Mouse (Mus musculus) hindbrain, embryonic 14.5 days (tissue): ENCODE measurements at regions not wholly inside any gene's neighbourhood (a gene's known extent, or its start where the extent isn't known, plus 50 kb on each side); places are given as distances from the start of the nearest gene placed in this dataset.

Source experiments
- ATAC-seq: fragments of 200-750 bp; cut with Nextera tagmentation; 2 replicates; pipeline ENCODE4 v1.8.0; 2017; ENCODE audit warnings: moderate number of reproducible peaks, mild to moderate bottlenecking, moderate TSS enrichment, moderate library complexity; ENCODE audit not compliant: low FRiP score
- DNase-seq: peaks from one replicate; pipeline ENCODE4 v3.0.0-alpha.2; 2015; ENCODE audit warnings: low spot score
- H3K27ac ChIP-seq: fragments of 300-500 bp; sonication (generic); 2 replicates; pipeline ENCODE4 v1.5.1; 2014; ENCODE audit warnings: mild to moderate bottlenecking, moderate library complexity
- H3K27me3 ChIP-seq: fragments of 300-500 bp; sonication (generic); 2 replicates; pipeline ENCODE4 v1.6.1; 2014; ENCODE audit warnings: mild to moderate bottlenecking, low read length, mixed read lengths; ENCODE audit not compliant: control insufficient read depth, insufficient read depth
- H3K36me3 ChIP-seq: fragments of 300-500 bp; sonication (generic); replicated peaks from 2 replicates; pipeline ENCODE4 v1.6.1; 2014; ENCODE audit not compliant: control insufficient read depth, insufficient read depth
- H3K4me1 ChIP-seq: fragments of 300-500 bp; sonication (generic); replicated peaks from 2 replicates; pipeline ENCODE4 v1.6.1; 2014; ENCODE audit warnings: antibody characterized with exemption, low read length, mixed read lengths; ENCODE audit not compliant: control insufficient read depth, insufficient read depth
- H3K4me2 ChIP-seq: fragments of 300-500 bp; sonication (generic); replicated peaks from 2 replicates; pipeline ENCODE4 v1.6.1; 2014; ENCODE audit warnings: mild to moderate bottlenecking, moderate library complexity
- H3K4me3 ChIP-seq: fragments of 300-500 bp; sonication (generic); replicated peaks from 2 replicates; pipeline ENCODE4 v1.5.1; 2014; ENCODE audit warnings: mild to moderate bottlenecking, low read length
- H3K9ac ChIP-seq: fragments of 300-500 bp; sonication (generic); 2 replicates; pipeline ENCODE4 v1.6.1; 2014
- H3K9me3 ChIP-seq: fragments of 300-500 bp; sonication (generic); 2 replicates; pipeline ENCODE4 v1.6.1; 2016; ENCODE audit warnings: low read length; ENCODE audit not compliant: control insufficient read depth
- WGBS: fragments of 180-500 bp; shearing (Covaris S2); extraction: QIAGEN DNeasy Blood & Tissue Kit; methylation state at CpG from one replicate; pipeline ENCODE4 v1.1.7; 2014; 5-methylcytosine and 5-hydroxymethylcytosine counted together

GRCm38 (mm10) chr2:115515470-115515869 is 66.0 kb upstream of the BC052040 start:
- 0 out of 2 replicates have a peak, but pooled peaks cover 6% of the 10 kb centered on the region for H3K4me1 ChIP-seq
- ATAC-seq (no peak), DNase-seq (peak; percentile 35)
- H3K36me3 ChIP-seq: no peaks in the 10 kb centered on the region
- H3K9ac ChIP-seq: no peak overlapping the region
- 60% methylated on average over 6 of the region's 6 CpGs for WGBS
- no peak overlapping the region for H3K4me3 ChIP-seq
- H3K27me3 ChIP-seq: no peaks in the 10 kb centered on the region
- no peaks in the 10 kb centered on the region for H3K9me3 ChIP-seq
- no peak overlapping the region for H3K4me2 ChIP-seq
- no peak overlapping the region for H3K27ac ChIP-seq

GRCm38 (mm10) chr2:115516824-115517223 is 64.7 kb upstream of the BC052040 start:
- no peak overlapping the region for H3K4me3 ChIP-seq
- 0 out of 2 replicates have a peak, but pooled peaks cover 6% of the 10 kb centered on the region for H3K4me1 ChIP-seq
- H3K36me3 ChIP-seq: no peaks in the 10 kb centered on the region
- DNase-seq: no peak
- WGBS: 56% methylated on average over 2 of the region's 2 CpGs
- H3K27me3 ChIP-seq: no peaks in the 10 kb centered on the region
- no peaks in the 10 kb centered on the region for H3K9me3 ChIP-seq
- H3K9ac ChIP-seq: no peak overlapping the region
- ATAC-seq: no peak
- H3K27ac ChIP-seq: no peak overlapping the region
- H3K4me2 ChIP-seq: no peak overlapping the region

- no peaks in the 10 kb centered on the region for H3K27me3 ChIP-seq
- no peak overlapping the region for H3K9ac ChIP-seq
- H3K4me2 ChIP-seq: no peak overlapping the region
- ATAC-seq: no peak
- H3K36me3 ChIP-seq: no peaks in the 10 kb centered on the region
- H3K27ac ChIP-seq: no peak overlapping the region
- no peak overlapping the region for H3K4me3 ChIP-seq
- no peaks in the 10 kb centered on the region for H3K9me3 ChIP-seq
- H3K4me1 ChIP-seq: no peaks in the 10 kb centered on the region
- WGBS: 71% methylated on average over 5 of the region's 5 CpGs
- DNase-seq: no peak
Measured at GRCm38 (mm10) chr2:115519974-115520373, 61.5 kb upstream of the BC052040 start.

- Histone ChIP-seq H3K9me3 (no peaks in the 10 kb centered on the region), H3K9ac (no peak overlapping the region), H3K4me2 (no peak overlapping the region), H3K36me3 (no peaks in the 10 kb centered on the region), H3K27me3 (no peaks in the 10 kb centered on the region), H3K4me1 (no peaks in the 10 kb centered on the region), H3K4me3 (no peak overlapping the region), H3K27ac (no peak overlapping the region)
- DNase-seq: no peak
- WGBS: 48% methylated on average over 10 of the region's 10 CpGs
- no peak for ATAC-seq
Measured at GRCm38 (mm10) chr2:115520413-115521139, 60.9 kb upstream of the BC052040 start.

- DNase-seq: no peak
- H3K4me1 ChIP-seq: no peaks in the 10 kb centered on the region
- WGBS: 86% methylated on average over 2 of the region's 2 CpGs
- no peaks in the 10 kb centered on the region for H3K27me3 ChIP-seq
- no peak overlapping the region for H3K27ac ChIP-seq
- no peak overlapping the region for H3K4me3 ChIP-seq
- ATAC-seq: no peak
- no peaks in the 10 kb centered on the region for H3K36me3 ChIP-seq
- no peak overlapping the region for H3K9ac ChIP-seq
- H3K9me3 ChIP-seq: no peaks in the 10 kb centered on the region
- no peak overlapping the region for H3K4me2 ChIP-seq
Measured at GRCm38 (mm10) chr2:115529878-115530277, 51.6 kb upstream of the BC052040 start.
